Mouse (Mus musculus) kidney, embryonic 14.5 days (tissue): ENCODE measurements at regions not wholly inside any gene's neighbourhood (a gene's known extent, or its start where the extent isn't known, plus 50 kb on each side); places are given as distances from the start of the nearest gene placed in this dataset.

Experiments
- ATAC-seq: fragments of 200-750 bp; cut with Nextera tagmentation; 2 replicates; pipeline ENCODE4 v1.8.0; 2017; ENCODE audit warnings: moderate number of reproducible peaks, mild to moderate bottlenecking, moderate TSS enrichment, moderate library complexity; ENCODE audit not compliant: low FRiP score, low TSS enrichment
- H3K27ac ChIP-seq: fragments of 300-500 bp; sonication (generic); 2 replicates; pipeline ENCODE4 v1.5.1; 2014; ENCODE audit warnings: low read depth, mild to moderate bottlenecking, low read length, moderate library complexity, mixed read lengths
- H3K27me3 ChIP-seq: fragments of 300-500 bp; sonication (generic); 2 replicates; pipeline ENCODE4 v1.6.1; 2014; ENCODE audit warnings: mild to moderate bottlenecking, low read length; ENCODE audit not compliant: control insufficient read depth, insufficient read depth
- H3K36me3 ChIP-seq: fragments of 300-500 bp; sonication (generic); 2 replicates; pipeline ENCODE4 v1.6.1; 2014; ENCODE audit warnings: low read length, mixed read lengths; ENCODE audit not compliant: control insufficient read depth, insufficient read depth
- H3K4me1 ChIP-seq: fragments of 300-500 bp; sonication (generic); 2 replicates; pipeline ENCODE4 v1.6.1; 2014; ENCODE audit warnings: low read length, mixed read lengths; ENCODE audit not compliant: control insufficient read depth, insufficient read depth
- H3K4me2 ChIP-seq: fragments of 300-500 bp; sonication (generic); replicated peaks from 2 replicates; pipeline ENCODE4 v1.6.1; 2014; ENCODE audit warnings: low read depth, mild to moderate bottlenecking, low read length
- H3K4me3 ChIP-seq: fragments of 300-500 bp; sonication (generic); 2 replicates; pipeline ENCODE4 v1.5.1; 2014; ENCODE audit warnings: mild to moderate bottlenecking, low read length
- H3K9ac ChIP-seq: fragments of 300-500 bp; sonication (generic); 2 replicates; pipeline ENCODE4 v1.6.1; 2014; ENCODE audit warnings: low read depth, mild to moderate bottlenecking, low read length, moderate library complexity
- H3K9me3 ChIP-seq: fragments of 300-500 bp; sonication (generic); 2 replicates; pipeline ENCODE4 v1.6.1; 2016; ENCODE audit warnings: low read length; ENCODE audit not compliant: control insufficient read depth
- WGBS: fragments of 180-500 bp; shearing (Covaris S2); extraction: QIAGEN DNeasy Blood & Tissue Kit; methylation state at CpG from one replicate; pipeline ENCODE4 v1.1.7; 2014; 5-methylcytosine and 5-hydroxymethylcytosine counted together

DNA sequence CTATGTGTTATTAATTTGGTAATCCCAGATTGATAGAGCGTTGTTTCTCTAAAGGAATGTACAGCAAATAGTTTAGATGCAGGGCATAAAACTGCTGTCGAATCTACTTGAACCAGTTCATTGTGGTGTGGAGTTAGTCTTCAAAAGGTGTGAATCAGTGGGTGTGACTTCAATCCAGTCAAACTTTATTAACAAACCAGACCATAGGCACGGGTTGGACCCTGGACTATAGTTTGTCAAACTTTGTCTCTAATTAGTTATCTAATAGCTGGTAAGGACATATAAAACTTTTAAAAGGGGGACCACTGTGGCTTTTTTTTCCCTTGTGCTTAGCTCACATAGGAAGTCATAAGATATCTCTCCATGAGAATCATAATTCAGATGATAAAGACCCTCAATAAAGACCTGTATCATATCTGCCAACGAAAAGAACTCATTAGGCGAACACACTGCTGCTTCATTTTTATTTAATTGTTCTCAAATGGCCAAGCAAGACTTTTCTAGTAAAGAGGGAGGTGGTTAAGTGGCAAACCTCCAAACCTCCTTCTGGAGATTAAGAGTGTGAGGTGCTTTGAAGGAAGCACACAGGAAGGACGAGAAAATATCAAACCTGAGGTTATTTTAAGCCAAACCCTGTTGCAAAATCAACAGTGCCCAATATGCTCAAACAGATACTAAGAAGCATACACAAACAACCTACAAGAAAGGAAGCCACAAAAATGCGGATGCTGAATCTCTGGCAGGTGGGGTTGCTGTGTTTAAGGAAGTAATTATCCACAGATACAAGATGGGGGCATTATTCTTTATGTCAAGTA, 379.3 kb upstream of the Mmadhc start:
- H3K4me1 ChIP-seq = no peaks in the 10 kb centered on the region
- no peak for ATAC-seq
- no peak overlapping the region for H3K9ac ChIP-seq
- no peak overlapping the region for H3K4me3 ChIP-seq
- no peak overlapping the region for H3K27ac ChIP-seq
- no peak overlapping the region for H3K4me2 ChIP-seq
- no peaks in the 10 kb centered on the region for H3K9me3 ChIP-seq
- WGBS = 87% methylated on average over 7 of the region's 7 CpGs
- H3K36me3 ChIP-seq = no peaks in the 10 kb centered on the region
- no peaks in the 10 kb centered on the region for H3K27me3 ChIP-seq

GRCm38 (mm10) chr2:50674856-50675175, 378.2 kb upstream of the Mmadhc start:
- Histone ChIP-seq H3K27ac (no peak overlapping the region), H3K4me3 (no peak overlapping the region), H3K27me3 (no peaks in the 10 kb centered on the region), H3K36me3 (no peaks in the 10 kb centered on the region), H3K4me2 (no peak overlapping the region), H3K4me1 (no peaks in the 10 kb centered on the region), H3K9ac (no peak overlapping the region), H3K9me3 (no peaks in the 10 kb centered on the region)
- no peak for ATAC-seq
- WGBS = 86% methylated on average over 3 of the region's 3 CpGs

- no peak overlapping the region for H3K9ac ChIP-seq
- no peak overlapping the region for H3K4me2 ChIP-seq
- ATAC-seq = no peak
- H3K27me3 ChIP-seq = no peaks in the 10 kb centered on the region
- WGBS = 81% methylated on average over 7 of the region's 7 CpGs
- H3K27ac ChIP-seq = no peak overlapping the region
- H3K9me3 ChIP-seq = no peaks in the 10 kb centered on the region
- no peak overlapping the region for H3K4me3 ChIP-seq
- H3K4me1 ChIP-seq = no peaks in the 10 kb centered on the region
- H3K36me3 ChIP-seq = no peaks in the 10 kb centered on the region
Observed at GRCm38 (mm10) chr2:50674151-50674855, 377.7 kb upstream of the Mmadhc start.

GRCm38 (mm10) chr2:50669297-50669696, 372.7 kb upstream of the Mmadhc start:
- H3K36me3 ChIP-seq = no peaks in the 10 kb centered on the region
- H3K9me3 ChIP-seq = no peaks in the 10 kb centered on the region
- H3K4me1 ChIP-seq = no peaks in the 10 kb centered on the region
- no peak for ATAC-seq
- H3K9ac ChIP-seq = no peak overlapping the region
- H3K4me2 ChIP-seq = no peak overlapping the region
- H3K27me3 ChIP-seq = no peaks in the 10 kb centered on the region
- H3K27ac ChIP-seq = no peak overlapping the region
- H3K4me3 ChIP-seq = no peak overlapping the region

- Histone ChIP-seq H3K4me2 (no peak overlapping the region), H3K9me3 (no peaks in the 10 kb centered on the region), H3K4me1 (no peaks in the 10 kb centered on the region), H3K36me3 (no peaks in the 10 kb centered on the region), H3K4me3 (no peak overlapping the region), H3K27me3 (no peaks in the 10 kb centered on the region), H3K9ac (no peak overlapping the region), H3K27ac (no peak overlapping the region)
- 95% methylated on average over 1 of the region's 1 CpGs for WGBS
- ATAC-seq = no peak
Observed at GRCm38 (mm10) chr2:50668789-50669188, 372.2 kb upstream of the Mmadhc start.

DNA sequence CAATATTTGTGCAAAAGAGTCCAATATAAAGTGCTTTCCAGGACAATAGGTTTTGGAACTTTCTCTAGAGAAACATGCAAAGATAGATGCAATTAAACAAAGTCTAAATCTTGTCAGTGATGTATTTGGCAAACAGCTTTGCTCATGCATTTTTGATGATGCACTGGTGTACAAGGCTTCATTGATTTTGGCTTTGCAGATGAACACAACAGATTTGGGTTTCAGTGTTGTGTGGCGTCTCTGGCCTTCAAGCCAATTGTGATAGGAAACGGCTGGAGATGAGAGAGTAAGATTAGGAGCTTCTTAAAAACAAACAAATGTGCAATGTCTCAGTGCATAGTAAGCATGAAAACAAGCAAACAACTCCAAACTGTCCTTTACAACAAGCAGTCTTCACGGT, 370.6 kb upstream of the Mmadhc start:
- no peaks in the 10 kb centered on the region for H3K27me3 ChIP-seq
- H3K4me1 ChIP-seq = no peaks in the 10 kb centered on the region
- H3K9ac ChIP-seq = no peak overlapping the region
- no peak overlapping the region for H3K4me3 ChIP-seq
- ATAC-seq = no peak
- no peak overlapping the region for H3K4me2 ChIP-seq
- WGBS = 71% methylated on average over 3 of the region's 3 CpGs
- no peaks in the 10 kb centered on the region for H3K36me3 ChIP-seq
- H3K9me3 ChIP-seq = no peaks in the 10 kb centered on the region
- H3K27ac ChIP-seq = no peak overlapping the region

DNA sequence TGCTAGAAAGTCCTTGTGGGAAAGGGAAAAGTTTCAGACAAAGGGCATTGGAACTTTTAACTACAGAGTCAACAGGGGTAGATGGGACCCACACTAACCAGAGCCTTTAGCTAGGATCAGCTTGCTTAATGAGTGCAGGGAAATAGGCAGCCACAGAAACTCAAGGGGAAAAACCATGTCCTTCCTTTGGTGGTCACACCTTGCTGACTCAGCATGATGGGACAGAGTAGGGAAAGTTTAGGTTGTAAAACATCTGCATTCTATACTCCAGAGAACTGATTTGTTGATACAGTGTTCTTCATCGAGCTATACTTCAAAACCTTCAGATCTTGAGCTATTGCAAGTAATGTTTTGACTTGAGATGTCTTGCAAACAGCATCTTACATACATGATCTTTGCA, 365.9 kb upstream of the Mmadhc start:
- no peak overlapping the region for H3K9ac ChIP-seq
- H3K27ac ChIP-seq = no peak overlapping the region
- no peaks in the 10 kb centered on the region for H3K27me3 ChIP-seq
- H3K4me2 ChIP-seq = no peak overlapping the region
- H3K4me3 ChIP-seq = no peak overlapping the region
- no peaks in the 10 kb centered on the region for H3K9me3 ChIP-seq
- no peaks in the 10 kb centered on the region for H3K4me1 ChIP-seq
- no peak for ATAC-seq
- 70% methylated on average over 1 of the region's 1 CpGs for WGBS
- H3K36me3 ChIP-seq = no peaks in the 10 kb centered on the region

GRCm38 (mm10) chr2:50660000-50660399, 363.4 kb upstream of the Mmadhc start:
- H3K4me2 ChIP-seq = no peak overlapping the region
- H3K36me3 ChIP-seq = no peaks in the 10 kb centered on the region
- no peak overlapping the region for H3K9ac ChIP-seq
- H3K4me3 ChIP-seq = no peak overlapping the region
- no peaks in the 10 kb centered on the region for H3K4me1 ChIP-seq
- H3K27me3 ChIP-seq = no peaks in the 10 kb centered on the region
- WGBS = 80% methylated on average over 2 of the region's 2 CpGs
- no peak for ATAC-seq
- no peaks in the 10 kb centered on the region for H3K9me3 ChIP-seq
- no peak overlapping the region for H3K27ac ChIP-seq

- no peak overlapping the region for H3K4me3 ChIP-seq
- H3K4me1 ChIP-seq = no peaks in the 10 kb centered on the region
- H3K27ac ChIP-seq = no peak overlapping the region
- 75% methylated on average over 7 of the region's 7 CpGs for WGBS
- no peaks in the 10 kb centered on the region for H3K36me3 ChIP-seq
- H3K4me2 ChIP-seq = no peak overlapping the region
- no peaks in the 10 kb centered on the region for H3K27me3 ChIP-seq
- H3K9me3 ChIP-seq = no peaks in the 10 kb centered on the region
- H3K9ac ChIP-seq = no peak overlapping the region
- no peak for ATAC-seq
Observed at GRCm38 (mm10) chr2:50657826-50658225, 361.2 kb upstream of the Mmadhc start.
